Mouse (Mus musculus): Measurements from ENCODE around the gene BC025920.

- no peak for TF ChIP-seq CTCF (IDR thresholded peaks at IDR 0.05; ENCODE audit: control insufficient read depth, insufficient read depth, insufficient read length)
- TF ChIP-seq USF1 (IDR thresholded peaks at IDR 0.05; ENCODE audit: low read depth), result no peak
- no peak for TF ChIP-seq MYOG (IDR thresholded peaks at IDR 0.05; ENCODE audit: control insufficient read depth, extremely low read depth, insufficient read length)
- TF ChIP-seq MAX (IDR thresholded peaks at IDR 0.05), result no peak
- no peak for TF ChIP-seq CEBPB (IDR thresholded peaks at IDR 0.05; ENCODE audit: low read depth)
- no peak for TF ChIP-seq FOSL1 (IDR thresholded peaks at IDR 0.05; ENCODE audit: insufficient read depth, low read length, poor library complexity, severe bottlenecking)
These were observed 450 bp upstream of the BC025920 start for GRCm38 (mm10) chr10:81605666-81605973.
